Mouse (Mus musculus) embryonic facial prominence, embryonic 11.5 days (tissue): ENCODE results near the gene Anxa3. TPM values are rescaled to one million over a fixed set of nuclear protein-coding genes. Genes with fewer than 3 reads are reported as not detected.
A peak's percentile ranks its signal among the peaks of the same experiment; 100 is the strongest.

Experiments used
- ATAC-seq: fragments of 200-750 bp; cut with Nextera tagmentation; replicated peaks from 2 replicates; pipeline ENCODE4 v1.8.0; 2017; ENCODE audit warnings: low read depth; ENCODE audit not compliant: insufficient number of reproducible peaks, low FRiP score, low TSS enrichment
- DNase-seq: peaks from one replicate; pipeline ENCODE4 v3.0.0-alpha.2; 2015; ENCODE audit warnings: low spot score
- H3K27ac ChIP-seq: fragments of 300-500 bp; sonication (generic); replicated peaks from 2 replicates; pipeline ENCODE4 v1.5.1; 2014; ENCODE audit warnings: mild to moderate bottlenecking, low read depth, low read length, control low read depth
- H3K27me3 ChIP-seq: fragments of 300-500 bp; sonication (generic); 2 replicates; pipeline ENCODE4 v1.6.1; 2014; ENCODE audit warnings: mild to moderate bottlenecking, low read length, moderate library complexity, mixed read lengths; ENCODE audit not compliant: control insufficient read depth, insufficient read depth
- H3K36me3 ChIP-seq: fragments of 300-500 bp; sonication (generic); replicated peaks from 2 replicates; pipeline ENCODE4 v1.6.1; 2014; ENCODE audit warnings: low read depth, mild to moderate bottlenecking, low read length, moderate library complexity, mixed read lengths; ENCODE audit not compliant: control insufficient read depth, insufficient read depth
- H3K4me1 ChIP-seq: fragments of 300-500 bp; sonication (generic); 2 replicates; pipeline ENCODE4 v1.6.1; 2014; ENCODE audit warnings: low read length, mixed read lengths; ENCODE audit not compliant: control insufficient read depth, insufficient read depth
- H3K4me2 ChIP-seq: fragments of 300-500 bp; sonication (generic); 2 replicates; pipeline ENCODE4 v1.6.1; 2014; ENCODE audit warnings: low read depth, mild to moderate bottlenecking, control low read depth, low read length, moderate library complexity
- H3K4me3 ChIP-seq: fragments of 300-500 bp; sonication (generic); 2 replicates; pipeline ENCODE4 v1.5.1; 2014; ENCODE audit warnings: low read depth, low read length, control low read depth
- H3K9ac ChIP-seq: fragments of 300-500 bp; sonication (generic); replicated peaks from 2 replicates; pipeline ENCODE4 v1.6.1; 2014; ENCODE audit warnings: mild to moderate bottlenecking, control low read depth, low read length
- H3K9me3 ChIP-seq: fragments of 300-500 bp; sonication (generic); replicated peaks from 2 replicates; pipeline ENCODE4 v1.6.1; 2016; ENCODE audit warnings: mild to moderate bottlenecking, low read length, inconsistent platforms, mixed read lengths; ENCODE audit not compliant: control insufficient read depth
- WGBS: fragments of 180-500 bp; shearing (Covaris S2); extraction: QIAGEN DNeasy Blood & Tissue Kit; methylation state at CpG from one replicate; pipeline ENCODE4 v1.1.7; 2014; 5-methylcytosine and 5-hydroxymethylcytosine counted together
- polyA plus RNA-seq: library from polyadenylated mRNA; unstranded; fragments of >200 nt; fragmentation: Nextera tagmentation; extraction: Ambion mirVana; gene quantifications from 2 replicates; pipeline ENCODE4 v1.2.1, GENCODE M21; 2014

Anxa3 gene
- polyA plus RNA-seq, 1 experiment from 2014 or later, result 34.2 TPM

GRCm38 (mm10) chr5:96849232-96849631 is 56.1 kb downstream of the Anxa3 start:
- Histone ChIP-seq H3K9me3 (no peaks in the 10 kb centered on the region), H3K9ac (no peak overlapping the region), H3K4me1 (0 out of 2 replicates have a peak, but pooled peaks cover 3% of the 10 kb centered on the region), H3K27me3 (no peaks in the 10 kb centered on the region), H3K27ac (no peak overlapping the region), H3K36me3 (no peaks in the 10 kb centered on the region), H3K4me2 (no peak overlapping the region), H3K4me3 (no peak overlapping the region)
- WGBS, result 60% methylated on average over 3 of the region's 3 CpGs
- no peak for DNase-seq
- no peak for ATAC-seq

GRCm38 (mm10) chr5:96853451-96853850 is 60.3 kb downstream of the Anxa3 start:
- Histone ChIP-seq H3K9ac (no peak overlapping the region), H3K4me3 (no peak overlapping the region), H3K4me2 (no peak overlapping the region), H3K9me3 (no peaks in the 10 kb centered on the region), H3K4me1 (no peaks in the 10 kb centered on the region), H3K36me3 (no peaks in the 10 kb centered on the region), H3K27me3 (no peaks in the 10 kb centered on the region), H3K27ac (no peak overlapping the region)
- ATAC-seq (no peak), DNase-seq (no peak)
- WGBS, result 81% methylated on average over 3 of the region's 3 CpGs

- Histone ChIP-seq H3K4me3 (no peak overlapping the region), H3K9me3 (no peaks in the 10 kb centered on the region), H3K4me1 (no peaks in the 10 kb centered on the region), H3K4me2 (no peak overlapping the region), H3K27me3 (no peaks in the 10 kb centered on the region), H3K36me3 (no peaks in the 10 kb centered on the region), H3K9ac (no peak overlapping the region), H3K27ac (no peak overlapping the region)
- ATAC-seq, result no peak
- peak; percentile 19 for DNase-seq
- WGBS, result 76% methylated on average over 3 of the region's 3 CpGs
Measured at GRCm38 (mm10) chr5:96854350-96854749, 61.2 kb downstream of the Anxa3 start.

GRCm38 (mm10) chr5:96859938-96860337 is 66.8 kb downstream of the Anxa3 start:
- Histone ChIP-seq H3K27me3 (no peaks in the 10 kb centered on the region), H3K9ac (no peak overlapping the region), H3K4me3 (no peak overlapping the region), H3K27ac (no peak overlapping the region), H3K36me3 (no peaks in the 10 kb centered on the region), H3K4me2 (no peak overlapping the region), H3K4me1 (no peaks in the 10 kb centered on the region), H3K9me3 (no peaks in the 10 kb centered on the region)
- ATAC-seq (no peak), DNase-seq (no peak)
- WGBS, result 82% methylated on average over 1 of the region's 1 CpGs

GRCm38 (mm10) chr5:96867171-96867570 is 74.0 kb downstream of the Anxa3 start:
- Histone ChIP-seq H3K9ac (no peak overlapping the region), H3K27me3 (no peaks in the 10 kb centered on the region), H3K4me1 (no peaks in the 10 kb centered on the region), H3K27ac (no peak overlapping the region), H3K4me3 (no peak overlapping the region), H3K9me3 (no peaks in the 10 kb centered on the region), H3K4me2 (no peak overlapping the region), H3K36me3 (no peaks in the 10 kb centered on the region)
- DNase-seq, result no peak
- no peak for ATAC-seq
- 84% methylated on average over 4 of the region's 4 CpGs for WGBS

GRCm38 (mm10) chr5:96868893-96869292 is 75.8 kb downstream of the Anxa3 start:
- Histone ChIP-seq H3K4me2 (no peak overlapping the region), H3K36me3 (no peaks in the 10 kb centered on the region), H3K9ac (no peak overlapping the region), H3K4me1 (no peaks in the 10 kb centered on the region), H3K27ac (no peak overlapping the region), H3K27me3 (no peaks in the 10 kb centered on the region), H3K4me3 (no peak overlapping the region), H3K9me3 (no peaks in the 10 kb centered on the region)
- peak; percentile 19 for DNase-seq
- 75% methylated on average over 6 of the region's 6 CpGs for WGBS
- ATAC-seq, result no peak

GRCm38 (mm10) chr5:96870996-96871395 is 77.9 kb downstream of the Anxa3 start:
- Histone ChIP-seq H3K27me3 (no peaks in the 10 kb centered on the region), H3K4me3 (no peak overlapping the region), H3K4me2 (no peak overlapping the region), H3K4me1 (no peaks in the 10 kb centered on the region), H3K36me3 (no peaks in the 10 kb centered on the region), H3K27ac (no peak overlapping the region), H3K9ac (no peak overlapping the region), H3K9me3 (no peaks in the 10 kb centered on the region)
- ATAC-seq (no peak), DNase-seq (no peak)
- WGBS, result 81% methylated on average over 12 of the region's 12 CpGs

GRCm38 (mm10) chr5:96878178-96878577 is 85.0 kb downstream of the Anxa3 start:
- Histone ChIP-seq H3K36me3 (no peaks in the 10 kb centered on the region), H3K9ac (no peak overlapping the region), H3K4me2 (no peak overlapping the region), H3K4me1 (no peaks in the 10 kb centered on the region; the same call in 1 of the 2 replicates), H3K27me3 (no peaks in the 10 kb centered on the region), H3K4me3 (no peak overlapping the region), H3K9me3 (no peaks in the 10 kb centered on the region), H3K27ac (no peak overlapping the region)
- DNase-seq (peak; percentile 58), ATAC-seq (no peak)
- 93% methylated on average over 1 of the region's 1 CpGs for WGBS
